ENCODE assay signal across 32 mouse cellular contexts in the genomic region with DNA sequence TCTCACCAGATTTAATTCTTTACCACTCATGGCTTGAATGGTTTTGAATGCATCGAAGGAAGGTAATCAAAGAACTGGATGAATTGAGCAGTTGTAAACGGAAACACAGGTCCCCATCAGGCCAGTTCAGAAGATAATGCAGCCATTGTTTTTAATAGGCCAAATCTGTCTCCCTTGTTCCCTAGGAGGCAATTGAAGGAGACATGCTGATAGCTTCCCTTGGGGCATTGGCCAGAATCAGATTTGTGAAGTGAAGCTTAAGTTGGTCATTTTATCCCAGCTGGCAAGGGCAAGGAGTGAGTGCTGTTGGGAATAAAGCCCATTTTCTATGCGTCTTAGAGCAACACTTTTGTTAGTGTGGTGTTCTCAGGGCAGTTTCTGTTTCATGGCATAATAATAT.
DNase-seq lines count a peak whose midpoint lies in the region; ATAC-seq and TF ChIP-seq lines count a peak whose summit lies in the region.
"Had no signal": no experiment of that assay in that cellular context is flagged by ENCODE, and none has a peak within 500 bp of the region (broad histone marks: within the 10 kb centered on the region; RNA-seq: fewer than 3 reads in every experiment).

No protein-coding gene starts in this region.

- TF ChIP-seq CTCF in forebrain, postnatal 0 days (IDR thresholded peaks at IDR 0.05; ENCODE audit: low read depth): no peak
- TF ChIP-seq CTCF in midbrain, postnatal 0 days (IDR thresholded peaks at IDR 0.05): no peak

- peak; percentile 28 for DNase-seq in forebrain, embryonic 14.5 days (ENCODE audit: low spot score)
- DNase-seq in forebrain, postnatal 0 days: no peak
- DNase-seq in hindbrain, embryonic 11.5 days (ENCODE audit: low spot score): no peak
- DNase-seq in midbrain, postnatal 0 days (ENCODE audit: low spot score): peak; percentile 6
- DNase-seq in midbrain, embryonic 11.5 days (ENCODE audit: low spot score, missing footprints): no peak
- DNase-seq in retina, postnatal 1 day: peak; percentile 97
- DNase-seq in urinary bladder, postnatal 10 days (ENCODE audit: low spot score): no peak
- DNase-seq: adrenal gland, adult 2 months; adrenal gland, postnatal 14 days; B cell, adult 2 months; cerebellum, adult 11-12 months; cerebellum, adult 8-10 months; cerebellum, postnatal 10 days; cerebellum, postnatal 36 days; embryo, embryonic 11 days; gastrocnemius, adult 2 months; gastrocnemius, postnatal 14 days; heart, adult 18-20 months; heart, postnatal 14 days; heart, postnatal 4 days; kidney, adult 18-20 months had no signal

- no peak for ATAC-seq in forebrain, embryonic 14.5 days
- no peak for ATAC-seq in forebrain, postnatal 0 days
- ATAC-seq in hindbrain, embryonic 16.5 days: 0 out of 2 replicates have a peak, but pooled peaks have one; percentile 32
- no peak for ATAC-seq in hindbrain, embryonic 11.5 days (ENCODE audit: low FRiP score)
- ATAC-seq in midbrain, postnatal 0 days (ENCODE audit: low FRiP score): no peak
- no peak for ATAC-seq in midbrain, embryonic 11.5 days (ENCODE audit: low FRiP score)
- ATAC-seq: forebrain, embryonic 16.5 days; inflammation-experienced regulatory T-cells, adult 6 months; intestine, embryonic 16.5 days had no signal

- no peaks in the 10 kb centered on the region for H3K36me3 ChIP-seq in forebrain, embryonic 14.5 days (ENCODE audit: control insufficient read depth, insufficient read depth, low read length)
- no peaks in the 10 kb centered on the region for H3K36me3 ChIP-seq in forebrain, postnatal 0 days (ENCODE audit: insufficient read depth)
- no peaks in the 10 kb centered on the region for H3K36me3 ChIP-seq in hindbrain, embryonic 16.5 days (ENCODE audit: control insufficient read depth, insufficient read depth, low read length)
- H3K36me3 ChIP-seq in hindbrain, embryonic 11.5 days (ENCODE audit: control insufficient read depth, insufficient read depth, low read length): no peaks in the 10 kb centered on the region
- no peaks in the 10 kb centered on the region for H3K36me3 ChIP-seq in midbrain, postnatal 0 days (ENCODE audit: insufficient read depth, low read length)
- no peaks in the 10 kb centered on the region for H3K36me3 ChIP-seq in midbrain, embryonic 11.5 days (ENCODE audit: control insufficient read depth, insufficient read depth, low read length)
- H3K36me3 ChIP-seq: embryonic facial prominence, embryonic 15.5 days; forebrain, embryonic 12.5 days; G1E; heart, embryonic 10.5 days; heart, embryonic 13.5 days; hindbrain, embryonic 15.5 days had no signal

- H3K9ac ChIP-seq in forebrain, embryonic 14.5 days (ENCODE audit: low read length): no peak overlapping the region
- no peak overlapping the region for H3K9ac ChIP-seq in forebrain, postnatal 0 days
- H3K9ac ChIP-seq in hindbrain, embryonic 16.5 days (ENCODE audit: low read depth, low read length): no peak overlapping the region
- no peak overlapping the region for H3K9ac ChIP-seq in hindbrain, embryonic 11.5 days (ENCODE audit: low read depth, low read length)
- H3K9ac ChIP-seq in midbrain, postnatal 0 days (replicated peaks; ENCODE audit: low read length, poor library complexity, severe bottlenecking): no peak overlapping the region
- no peak overlapping the region for H3K9ac ChIP-seq in midbrain, embryonic 11.5 days (ENCODE audit: low read length)
- H3K9ac ChIP-seq: embryonic facial prominence, embryonic 15.5 days; forebrain, embryonic 12.5 days; heart, embryonic 13.5 days; hindbrain, embryonic 15.5 days had no signal

- WGBS in forebrain, embryonic 14.5 days: 25% methylated on average over 3 of the region's 3 CpGs
- WGBS in forebrain, postnatal 0 days: 23% methylated on average over 3 of the region's 3 CpGs
- 34% methylated on average over 3 of the region's 3 CpGs for WGBS in hindbrain, embryonic 16.5 days
- WGBS in hindbrain, embryonic 11.5 days: 53% methylated on average over 3 of the region's 3 CpGs
- WGBS in midbrain, postnatal 0 days: 39% methylated on average over 3 of the region's 3 CpGs
- 52% methylated on average over 3 of the region's 3 CpGs for WGBS in midbrain, embryonic 11.5 days

- peaks cover 15% of the 10 kb centered on the region; the same call in 1 of the 2 replicates for H3K4me1 ChIP-seq in forebrain, embryonic 14.5 days (ENCODE audit: control insufficient read depth, insufficient read depth, low read length)
- 0 out of 2 replicates have a peak, but pooled peaks cover 8% of the 10 kb centered on the region for H3K4me1 ChIP-seq in forebrain, postnatal 0 days (ENCODE audit: insufficient read depth)
- H3K4me1 ChIP-seq in hindbrain, embryonic 16.5 days (ENCODE audit: control insufficient read depth, insufficient read depth, low read depth, low read length): no peaks in the 10 kb centered on the region; the same call in 1 of the 2 replicates
- no peaks in the 10 kb centered on the region for H3K4me1 ChIP-seq in hindbrain, embryonic 11.5 days (replicated peaks; ENCODE audit: control insufficient read depth, insufficient read depth, low read length)
- no peaks in the 10 kb centered on the region for H3K4me1 ChIP-seq in midbrain, postnatal 0 days (ENCODE audit: insufficient read depth, low read length)
- no peaks in the 10 kb centered on the region for H3K4me1 ChIP-seq in midbrain, embryonic 11.5 days (ENCODE audit: control insufficient read depth, insufficient read depth, low read length)
- H3K4me1 ChIP-seq: embryonic facial prominence, embryonic 15.5 days; heart, embryonic 10.5 days; heart, embryonic 13.5 days; hindbrain, embryonic 15.5 days had no signal

- H3K4me2 ChIP-seq in forebrain, embryonic 14.5 days (ENCODE audit: low read length): no peak overlapping the region
- no peak overlapping the region for H3K4me2 ChIP-seq in forebrain, postnatal 0 days (ENCODE audit: low read depth)
- no peak overlapping the region for H3K4me2 ChIP-seq in hindbrain, embryonic 16.5 days (ENCODE audit: low read length)
- no peak overlapping the region for H3K4me2 ChIP-seq in hindbrain, embryonic 11.5 days (replicated peaks; ENCODE audit: low read depth, low read length)
- no peak overlapping the region for H3K4me2 ChIP-seq in midbrain, postnatal 0 days (ENCODE audit: low read depth, low read length, poor library complexity, severe bottlenecking)
- H3K4me2 ChIP-seq in midbrain, embryonic 11.5 days: no peak overlapping the region
- H3K4me2 ChIP-seq: embryonic facial prominence, embryonic 15.5 days; forebrain, embryonic 12.5 days; heart, embryonic 13.5 days; hindbrain, embryonic 15.5 days had no signal

- H3K4me3 ChIP-seq in forebrain, embryonic 14.5 days (ENCODE audit: low read depth, low read length): no peak overlapping the region
- no peak overlapping the region for H3K4me3 ChIP-seq in forebrain, postnatal 0 days (ENCODE audit: low read depth, low read length)
- H3K4me3 ChIP-seq in hindbrain, embryonic 16.5 days (ENCODE audit: low read length): no peak overlapping the region
- H3K4me3 ChIP-seq in hindbrain, embryonic 11.5 days (ENCODE audit: low read depth, low read length): no peak overlapping the region
- no peak overlapping the region for H3K4me3 ChIP-seq in midbrain, postnatal 0 days (ENCODE audit: low read depth, low read length)
- no peak overlapping the region for H3K4me3 ChIP-seq in midbrain, embryonic 11.5 days (ENCODE audit: low read depth, low read length)
- H3K4me3 ChIP-seq: embryonic facial prominence, embryonic 15.5 days; forebrain, embryonic 12.5 days; gastrocnemius, adult 2 months; heart, embryonic 10.5 days; heart, embryonic 13.5 days; hindbrain, embryonic 15.5 days had no signal

- H3K9me3 ChIP-seq in forebrain, embryonic 14.5 days (replicated peaks; ENCODE audit: control insufficient read depth, low read length): no peaks in the 10 kb centered on the region
- no peaks in the 10 kb centered on the region for H3K9me3 ChIP-seq in forebrain, postnatal 0 days (ENCODE audit: low read length)
- no peaks in the 10 kb centered on the region for H3K9me3 ChIP-seq in hindbrain, embryonic 16.5 days (ENCODE audit: control insufficient read depth, low read length)
- no peaks in the 10 kb centered on the region for H3K9me3 ChIP-seq in hindbrain, embryonic 11.5 days (ENCODE audit: control insufficient read depth, low read length)
- no peaks in the 10 kb centered on the region for H3K9me3 ChIP-seq in midbrain, postnatal 0 days (ENCODE audit: low read length)
- no peaks in the 10 kb centered on the region for H3K9me3 ChIP-seq in midbrain, embryonic 11.5 days (ENCODE audit: control insufficient read depth, low read length)
- H3K9me3 ChIP-seq: embryonic facial prominence, embryonic 15.5 days; forebrain, embryonic 12.5 days; heart, embryonic 10.5 days; heart, embryonic 13.5 days; hindbrain, embryonic 15.5 days had no signal

- H3K27me3 ChIP-seq in forebrain, embryonic 14.5 days (replicated peaks; ENCODE audit: control insufficient read depth, insufficient read depth, low read length): no peaks in the 10 kb centered on the region
- no peaks in the 10 kb centered on the region for H3K27me3 ChIP-seq in forebrain, postnatal 0 days (ENCODE audit: insufficient read depth, low read length)
- H3K27me3 ChIP-seq in hindbrain, embryonic 16.5 days (replicated peaks; ENCODE audit: control insufficient read depth, insufficient read depth, low read length): no peaks in the 10 kb centered on the region
- no peaks in the 10 kb centered on the region for H3K27me3 ChIP-seq in hindbrain, embryonic 11.5 days (ENCODE audit: control insufficient read depth, insufficient read depth, low read length)
- no peaks in the 10 kb centered on the region for H3K27me3 ChIP-seq in midbrain, postnatal 0 days (ENCODE audit: insufficient read depth, low read length)
- H3K27me3 ChIP-seq in midbrain, embryonic 11.5 days (ENCODE audit: control insufficient read depth, insufficient read depth, low read length): no peaks in the 10 kb centered on the region
- H3K27me3 ChIP-seq: CH12.LX; embryonic facial prominence, embryonic 15.5 days; forebrain, embryonic 12.5 days; heart, embryonic 13.5 days; hindbrain, embryonic 15.5 days had no signal

- no peak overlapping the region for H3K27ac ChIP-seq in forebrain, embryonic 14.5 days (ENCODE audit: low read depth, low read length)
- no peak overlapping the region for H3K27ac ChIP-seq in forebrain, postnatal 0 days (ENCODE audit: low read depth, low read length)
- no peak overlapping the region for H3K27ac ChIP-seq in hindbrain, embryonic 16.5 days (ENCODE audit: low read depth, low read length)
- no peak overlapping the region for H3K27ac ChIP-seq in hindbrain, embryonic 11.5 days (ENCODE audit: low read depth, low read length)
- no peak overlapping the region for H3K27ac ChIP-seq in midbrain, postnatal 0 days (ENCODE audit: low read depth, low read length)
- H3K27ac ChIP-seq in midbrain, embryonic 11.5 days (ENCODE audit: low read depth, low read length): no peak overlapping the region
- H3K27ac ChIP-seq: embryonic facial prominence, embryonic 15.5 days; forebrain, embryonic 12.5 days; gastrocnemius, adult 2 months; heart, embryonic 10.5 days; heart, embryonic 13.5 days; hindbrain, embryonic 15.5 days had no signal

Comparison
In these comparisons a context has a peak if more than half of its experiments do, and no peak if none do; other contexts are left out.
1. DNase-seq: peak in forebrain, embryonic 14.5 days (single experiment), midbrain, postnatal 0 days (single experiment) and retina, postnatal 1 day (single experiment); none in forebrain, postnatal 0 days (single experiment), hindbrain, embryonic 11.5 days (single experiment), midbrain, embryonic 11.5 days (single experiment) and urinary bladder, postnatal 10 days (single experiment).